Mouse (Mus musculus): ENCODE measurements around the gene Fgd2. TPM values are rescaled to one million over a fixed set of nuclear protein-coding genes. Genes with fewer than 3 reads are reported as not detected.
"Not testable (repeated sequence)": the region's sequence is repeated elsewhere in the genome, so short reads cannot be mapped to it uniquely, and the experiment has no call there.

Gene Fgd2
- total RNA-seq (2015; ENCODE audit: low replicate concordance) = 3.3 TPM in 2 replicates
- total RNA-seq (2017; ENCODE audit: low replicate concordance) = 2.5 and 4.3 TPM in 2 replicates

DNA sequence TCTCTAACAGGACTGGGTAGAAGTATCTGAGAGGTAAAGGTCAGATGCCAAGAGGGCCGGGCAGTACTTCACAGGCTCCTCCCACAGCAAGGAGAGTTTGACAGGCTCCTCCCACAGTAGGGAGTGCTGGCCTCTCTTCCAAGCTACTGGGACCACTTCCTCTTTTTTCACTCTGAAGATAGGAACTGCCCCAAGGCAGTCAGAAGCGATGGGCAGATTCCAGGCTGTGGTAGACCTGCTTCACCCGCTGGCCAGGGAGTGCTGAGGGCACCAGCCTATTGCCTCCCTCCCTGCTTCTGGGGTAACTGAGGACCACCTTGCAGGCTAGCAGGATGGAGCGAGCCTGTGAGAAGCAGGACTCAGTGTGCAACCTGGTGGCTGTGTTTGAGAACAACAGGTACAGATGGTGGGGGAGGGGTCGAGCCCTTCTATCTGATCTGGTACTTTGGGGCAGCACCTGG is at the start of gene Fgd2:
Gene Fgd2 (plus strand): TSS at position 154 of the 461 bp plus-strand sequence.
- ATAC-seq (replicated peaks; ENCODE audit: low FRiP score, poor library complexity, severe bottlenecking) = no peak

DNA sequence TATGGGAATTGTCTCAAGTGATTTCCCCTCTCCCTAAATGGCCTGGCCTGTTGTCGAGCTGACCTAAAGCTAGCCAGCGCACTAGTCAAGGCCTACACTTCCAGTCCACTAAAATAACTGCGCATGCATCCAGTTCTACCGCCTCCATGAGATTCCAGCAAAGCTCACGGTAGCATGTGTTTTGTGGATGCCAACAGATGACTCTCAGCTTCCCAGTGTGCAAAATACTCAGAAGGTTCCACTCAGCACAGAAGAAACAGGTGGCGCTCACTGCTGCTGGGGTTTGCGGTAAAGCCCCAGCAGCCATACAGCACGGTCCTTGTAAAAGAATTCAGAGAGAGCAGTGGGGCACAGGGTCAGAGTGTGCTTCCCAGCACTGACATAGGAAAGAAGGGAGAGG is 49.1 kb upstream of the Fgd2 start:
- no peak for ATAC-seq (replicated peaks; ENCODE audit: low FRiP score, poor library complexity, severe bottlenecking)

- no peak for ATAC-seq (replicated peaks; ENCODE audit: low FRiP score, poor library complexity, severe bottlenecking)
Observed at GRCm38 (mm10) chr17:29312082-29312481, 48.6 kb upstream of the Fgd2 start.

DNA sequence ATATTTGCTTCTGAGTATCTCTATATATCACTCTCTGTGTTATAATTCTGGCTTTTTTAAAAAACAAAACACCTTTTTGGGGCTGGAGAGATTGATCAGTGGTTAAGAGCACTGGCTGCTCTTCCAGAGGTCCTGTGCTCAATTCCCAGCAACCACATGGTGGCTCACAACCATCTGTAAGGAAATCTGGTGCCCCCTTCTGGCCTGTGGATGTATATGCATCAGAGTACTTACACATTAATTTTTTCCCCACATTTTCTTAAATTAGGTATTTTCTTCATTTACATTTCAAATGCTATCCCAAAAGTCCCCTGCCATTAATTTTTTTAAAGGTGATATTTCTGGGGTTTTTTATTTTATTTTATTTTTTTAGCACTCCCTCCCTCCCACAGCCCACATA is 47.4 kb upstream of the Fgd2 start:
- no peak for ATAC-seq (replicated peaks; ENCODE audit: low FRiP score, poor library complexity, severe bottlenecking)

DNA sequence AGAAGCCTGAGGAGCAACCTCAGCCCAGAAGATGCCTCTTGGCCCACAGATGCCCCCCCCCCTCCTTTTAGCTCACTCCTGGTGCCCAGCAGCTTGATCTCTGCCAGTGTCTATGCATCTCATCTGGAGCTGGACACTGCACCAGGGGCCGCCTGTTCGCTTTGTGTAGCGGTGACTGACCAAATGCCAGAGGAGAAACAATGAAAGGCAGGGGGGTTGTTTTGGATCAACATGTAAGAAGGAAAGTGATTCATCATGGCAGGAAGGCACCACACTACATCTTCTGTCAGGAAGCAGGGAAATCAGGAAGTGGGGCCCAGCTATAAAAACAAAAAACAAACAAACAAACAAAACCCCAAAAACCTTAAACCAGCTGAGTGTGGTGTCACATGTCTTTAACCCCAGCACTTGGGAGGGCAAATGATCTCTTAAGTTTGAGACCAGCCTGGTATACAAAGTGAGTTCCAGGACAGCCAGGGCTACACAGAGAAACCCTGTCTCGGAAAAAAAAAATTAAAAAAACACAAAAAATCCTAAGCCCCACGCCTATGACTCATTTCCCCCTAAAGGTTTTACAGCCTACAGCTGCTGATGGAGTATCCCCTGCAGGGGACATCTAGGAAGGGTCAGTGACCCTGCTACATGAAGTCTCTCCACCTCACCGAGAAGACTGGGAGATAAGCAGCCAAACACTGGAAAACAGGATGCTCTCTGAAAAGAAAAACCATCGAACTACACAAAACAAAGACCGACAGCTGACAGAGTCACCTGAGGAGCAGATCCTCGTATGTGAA is 44.8 kb upstream of the Fgd2 start:
- ATAC-seq (replicated peaks; ENCODE audit: low FRiP score, poor library complexity, severe bottlenecking) = no peak

DNA sequence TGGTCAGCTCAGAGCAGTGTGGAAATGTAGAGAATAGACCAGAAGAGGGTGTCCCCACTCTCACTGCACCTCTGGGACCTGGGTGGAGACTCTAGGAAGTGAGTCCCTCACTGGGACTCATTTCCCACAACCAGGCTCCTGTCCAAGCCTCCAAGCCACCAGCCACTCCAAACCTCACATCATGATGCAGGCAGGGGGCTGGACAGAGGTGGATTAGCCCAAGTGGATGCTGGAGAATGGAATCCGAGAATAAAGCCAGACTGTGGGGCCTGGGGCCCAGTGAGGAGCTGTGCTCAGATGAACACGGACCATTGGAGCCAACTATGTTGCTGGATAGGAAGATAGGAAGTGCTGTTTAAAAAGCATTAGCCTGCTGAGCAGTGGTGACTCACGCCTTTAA is 43.8 kb upstream of the Fgd2 start:
- ATAC-seq (replicated peaks; ENCODE audit: low FRiP score, poor library complexity, severe bottlenecking) = no peak

DNA sequence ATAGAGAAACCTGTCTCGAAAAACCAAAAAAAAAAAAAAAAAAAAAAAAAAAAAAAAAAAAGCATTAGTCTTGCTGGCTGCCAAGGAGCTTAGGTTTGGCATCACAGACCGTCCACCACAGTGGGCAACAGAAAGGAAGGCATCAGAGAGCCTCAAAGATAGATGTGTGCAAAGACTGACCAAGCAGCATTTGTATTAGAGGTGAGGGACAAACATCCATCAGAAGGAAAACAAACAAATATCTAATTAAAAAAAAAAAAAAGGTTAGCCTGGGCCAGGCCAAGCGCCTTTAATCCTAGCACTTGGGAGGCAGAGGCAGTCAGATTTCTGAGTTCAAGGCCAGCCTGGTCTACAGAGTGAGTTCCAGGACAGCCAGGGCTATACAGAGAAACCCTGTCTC is 43.3 kb upstream of the Fgd2 start, which contains the start of gene Pi16:
Gene Pi16 (plus strand): TSS at position 301 of the 400 bp plus-strand sequence.
- ATAC-seq (replicated peaks; ENCODE audit: low FRiP score, poor library complexity, severe bottlenecking) = not testable (repeated sequence)

DNA sequence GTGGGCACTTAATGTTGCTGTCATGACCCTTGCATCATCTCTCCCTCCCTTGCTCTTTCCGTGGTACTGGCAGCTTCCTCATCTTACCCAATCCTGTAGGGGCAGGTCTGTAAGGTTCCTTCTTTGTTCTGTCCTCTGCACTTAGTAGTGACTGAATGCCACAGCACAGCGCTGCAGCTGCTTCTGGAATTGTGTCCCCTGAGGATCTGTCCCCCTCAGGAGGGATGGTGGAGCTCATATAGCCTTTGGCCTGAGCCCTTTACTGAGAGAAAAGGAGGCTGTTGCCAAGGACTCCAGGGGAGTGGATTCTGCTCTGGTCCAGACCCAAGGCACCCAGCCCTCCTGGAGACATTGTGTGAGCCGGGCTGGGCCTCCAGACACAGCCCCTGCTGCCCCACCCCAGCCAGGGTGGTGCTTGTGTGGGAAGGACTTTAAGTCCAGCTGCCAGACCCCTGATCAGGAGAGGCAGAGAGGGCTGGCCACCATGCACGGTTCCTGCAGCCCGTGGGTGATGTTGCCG is 41.9 kb upstream of the Fgd2 start:
- 0 out of 2 replicates have a peak, but pooled peaks have one; percentile 12 for ATAC-seq (replicated peaks; ENCODE audit: low FRiP score, poor library complexity, severe bottlenecking)

DNA sequence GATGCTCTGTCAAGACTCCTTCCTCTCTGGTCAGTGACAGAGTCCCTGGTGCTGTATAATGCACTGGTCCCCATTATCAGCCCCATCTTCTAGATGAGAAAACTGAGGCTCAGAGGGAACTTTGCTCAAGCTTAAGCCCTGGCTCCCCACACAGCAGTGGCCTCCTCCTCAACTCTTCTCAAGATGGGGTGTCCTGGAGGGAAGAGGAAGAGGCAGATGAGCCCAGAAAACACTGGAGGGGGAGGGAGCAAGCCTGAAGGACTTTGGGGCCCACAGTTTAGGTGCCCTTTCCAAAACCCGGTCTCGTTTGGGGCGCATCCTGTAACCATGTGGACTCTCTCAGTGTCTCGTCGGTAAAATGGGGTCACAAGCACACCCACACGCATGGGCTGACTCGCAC is 41.2 kb upstream of the Fgd2 start:
- no peak for ATAC-seq (replicated peaks; ENCODE audit: low FRiP score, poor library complexity, severe bottlenecking)

GRCm38 (mm10) chr17:29319881-29320639 is 40.7 kb upstream of the Fgd2 start:
- no peak for ATAC-seq (replicated peaks; ENCODE audit: low FRiP score, poor library complexity, severe bottlenecking)

- ATAC-seq (replicated peaks; ENCODE audit: low FRiP score, poor library complexity, severe bottlenecking) = no peak
Observed at GRCm38 (mm10) chr17:29321765-29322602, 38.7 kb upstream of the Fgd2 start.

- ATAC-seq (replicated peaks; ENCODE audit: low FRiP score, poor library complexity, severe bottlenecking) = no peak
Observed at GRCm38 (mm10) chr17:29322603-29322962, 38.1 kb upstream of the Fgd2 start.

- ATAC-seq (replicated peaks; ENCODE audit: low FRiP score, poor library complexity, severe bottlenecking) = no peak
Observed at GRCm38 (mm10) chr17:29323625-29324024, 37.1 kb upstream of the Fgd2 start.

DNA sequence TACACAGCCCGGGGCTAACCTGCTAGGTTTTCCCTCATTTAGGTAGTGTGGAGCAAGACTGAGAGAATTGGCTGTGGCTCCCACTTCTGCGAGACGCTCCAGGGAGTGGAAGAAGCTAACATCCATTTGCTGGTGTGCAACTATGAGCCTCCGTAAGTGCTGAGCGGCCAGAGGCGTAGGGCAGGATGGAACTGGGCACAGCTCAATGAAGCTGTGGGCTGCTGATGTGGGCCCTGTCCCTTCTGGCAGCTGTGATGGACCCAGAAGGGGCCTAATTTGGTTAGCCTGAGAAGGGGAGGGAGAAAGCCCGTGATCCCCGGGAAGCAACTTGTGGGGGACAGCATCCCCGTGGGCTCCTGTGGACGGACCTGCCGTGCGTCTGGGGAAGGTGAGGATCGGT is 34.9 kb upstream of the Fgd2 start:
- no peak for ATAC-seq (replicated peaks; ENCODE audit: low FRiP score, poor library complexity, severe bottlenecking)

DNA sequence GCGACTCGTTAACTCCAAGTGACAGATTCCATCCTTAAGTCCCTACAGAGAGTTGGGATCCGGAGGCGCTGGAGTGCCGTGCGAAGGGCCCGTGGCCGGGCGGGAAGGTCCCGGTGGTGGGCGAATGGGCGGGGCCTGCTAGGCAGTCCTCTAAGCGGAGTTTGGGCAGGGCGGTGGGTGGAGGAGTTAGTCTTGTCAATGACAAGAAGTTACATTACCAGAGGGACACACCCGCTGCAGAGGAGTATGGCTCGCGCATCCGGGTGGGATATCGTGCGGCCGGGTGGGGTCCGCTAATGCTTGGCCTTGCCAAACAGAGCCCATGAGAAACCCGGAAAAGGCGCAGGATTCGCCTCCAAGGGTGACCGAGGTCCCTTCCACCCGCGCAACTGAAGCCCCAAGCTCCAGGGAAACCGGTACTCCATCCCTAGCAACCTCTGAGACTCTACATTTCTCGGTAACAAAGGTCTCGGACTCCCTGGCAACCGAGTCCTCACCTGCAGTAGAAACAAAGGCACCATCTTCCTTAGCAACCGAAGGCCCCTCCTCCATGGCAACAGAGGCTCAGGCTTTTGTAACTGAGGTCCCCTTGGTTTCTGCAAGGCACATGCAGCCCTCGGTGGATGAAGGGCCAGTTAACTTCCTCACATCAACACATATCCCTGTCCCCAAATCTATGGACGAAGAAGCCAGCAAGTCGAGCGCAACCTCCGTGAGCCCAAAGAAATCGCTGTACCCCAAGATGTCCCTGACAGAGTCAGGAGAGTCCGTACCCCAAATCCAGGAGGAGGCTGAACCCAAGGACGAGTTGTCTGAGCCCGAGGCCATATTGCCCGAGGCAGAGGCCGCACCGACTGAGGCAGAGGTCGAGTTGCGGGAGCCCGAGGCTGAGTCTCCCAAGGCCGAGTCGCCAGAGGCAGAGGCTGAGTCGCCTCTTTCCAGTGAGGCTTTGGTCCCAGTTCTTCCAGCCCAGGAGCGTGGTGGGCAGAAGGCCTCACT is 33.9 kb upstream of the Fgd2 start:
- ATAC-seq (replicated peaks; ENCODE audit: low FRiP score, poor library complexity, severe bottlenecking) = no peak

GRCm38 (mm10) chr17:29327691-29328090 is 33.0 kb upstream of the Fgd2 start:
- no peak for ATAC-seq (replicated peaks; ENCODE audit: low FRiP score, poor library complexity, severe bottlenecking)

GRCm38 (mm10) chr17:29330221-29330620 is 30.5 kb upstream of the Fgd2 start:
- no peak for ATAC-seq (replicated peaks; ENCODE audit: low FRiP score, poor library complexity, severe bottlenecking)

DNA sequence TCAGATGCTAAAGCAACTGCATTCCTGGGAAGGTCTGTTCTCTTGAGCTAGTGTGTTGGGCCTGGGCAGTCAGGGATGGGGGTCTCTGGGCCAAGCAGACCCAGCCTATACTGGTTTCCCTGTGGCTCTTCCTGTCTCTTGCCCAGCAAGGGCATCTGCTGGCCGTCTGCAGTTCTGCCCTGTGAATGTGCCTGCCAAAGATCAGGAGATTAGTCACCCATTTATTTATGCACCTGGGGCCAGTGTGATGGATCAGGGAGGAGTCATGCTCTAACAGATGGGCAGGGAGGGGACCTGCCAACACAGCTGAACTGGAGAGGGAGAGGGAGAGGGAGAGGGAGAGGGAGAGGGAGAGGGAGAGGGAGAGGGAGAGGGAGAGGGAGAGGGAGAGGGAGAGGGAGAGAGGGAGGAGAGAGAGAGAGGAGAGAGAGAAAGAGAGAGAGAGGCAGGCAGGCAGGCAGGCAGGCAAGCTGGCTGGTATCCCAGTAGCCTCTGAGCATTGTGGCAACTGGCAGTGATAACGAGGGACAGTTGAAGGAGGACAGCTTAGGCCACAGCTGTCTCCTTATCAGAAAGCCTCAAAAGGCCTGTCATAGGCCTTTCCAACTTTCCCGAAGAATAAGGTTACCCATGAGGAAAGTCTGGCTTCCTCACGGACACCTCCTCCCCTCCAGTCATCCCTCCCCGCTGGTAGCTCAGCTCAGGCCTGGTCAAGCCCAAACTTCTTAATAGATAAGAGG is 29.9 kb upstream of the Fgd2 start:
- ATAC-seq (replicated peaks; ENCODE audit: low FRiP score, poor library complexity, severe bottlenecking) = no peak
